Mouse (Mus musculus) testis, adult 2 months (tissue): Measurements from ENCODE around the gene Smarcc2. TPM values are rescaled to one million over a fixed set of nuclear protein-coding genes. Genes with fewer than 3 reads are reported as not detected.

Experiments
- H3K27ac ChIP-seq: fragments of 200-500 bp; 2 replicates; pipeline ENCODE4 v1.5.1; 2012; ENCODE audit warnings: low read depth, low read length; ENCODE audit not compliant: control insufficient read depth, insufficient read depth
- H3K27me3 ChIP-seq: fragments of 200-500 bp; 2 replicates; pipeline ENCODE4 v1.6.1; 2012; ENCODE audit warnings: mild to moderate bottlenecking, low read length, moderate library complexity; ENCODE audit not compliant: control insufficient read depth, insufficient read depth
- H3K36me3 ChIP-seq: fragments of 200-500 bp; 2 replicates; pipeline ENCODE4 v1.6.1; 2012; ENCODE audit warnings: mild to moderate bottlenecking, low read length; ENCODE audit not compliant: control insufficient read depth, insufficient read depth
- H3K4me1 ChIP-seq: fragments of 200-500 bp; 2 replicates; pipeline ENCODE4 v1.6.1; 2012; ENCODE audit warnings: low read length; ENCODE audit not compliant: control insufficient read depth, insufficient read depth
- H3K4me3 ChIP-seq: fragments of 200-500 bp; 2 replicates; pipeline ENCODE4 v1.5.1; 2012; ENCODE audit warnings: low read depth, mild to moderate bottlenecking, low read length, moderate library complexity, mixed read lengths; ENCODE audit not compliant: control insufficient read depth
- CTCF ChIP-seq: fragments of 200-500 bp; IDR thresholded peaks from 2 replicates; pipeline ENCODE4 v1.5.1; 2012; ENCODE audit warnings: low read depth, mild to moderate bottlenecking, inconsistent platforms, low read length, moderate library complexity; ENCODE audit not compliant: control insufficient read depth, insufficient read depth, insufficient replicate concordance
- POLR2A ChIP-seq: fragments of 200-500 bp; IDR thresholded peaks from 2 replicates; pipeline ENCODE4 v1.6.1; 2012; ENCODE audit warnings: low read depth, mild to moderate bottlenecking, inconsistent platforms, low read length, moderate library complexity; ENCODE audit not compliant: control insufficient read depth
- polyA plus RNA-seq: library from polyadenylated mRNA; depleted of rRNA; stranded (reverse); fragments of >200 nt; gene quantifications from 2 replicates; pipeline ENCODE4 v1.2.3, GENCODE M21; 2012

Smarcc2 gene
- polyA plus RNA-seq, 1 experiment = 138 TPM

GRCm38 (mm10) chr10:128444354-128444753, 14.7 kb upstream of the Smarcc2 start:
- H3K4me3 ChIP-seq = no peak overlapping the region
- no peak overlapping the region for H3K27ac ChIP-seq
- no peaks in the 10 kb centered on the region for H3K36me3 ChIP-seq
- no peaks in the 10 kb centered on the region for H3K4me1 ChIP-seq
- H3K27me3 ChIP-seq = no peaks in the 10 kb centered on the region
- TF ChIP-seq CTCF (no peak), POLR2A (no peak)

DNA sequence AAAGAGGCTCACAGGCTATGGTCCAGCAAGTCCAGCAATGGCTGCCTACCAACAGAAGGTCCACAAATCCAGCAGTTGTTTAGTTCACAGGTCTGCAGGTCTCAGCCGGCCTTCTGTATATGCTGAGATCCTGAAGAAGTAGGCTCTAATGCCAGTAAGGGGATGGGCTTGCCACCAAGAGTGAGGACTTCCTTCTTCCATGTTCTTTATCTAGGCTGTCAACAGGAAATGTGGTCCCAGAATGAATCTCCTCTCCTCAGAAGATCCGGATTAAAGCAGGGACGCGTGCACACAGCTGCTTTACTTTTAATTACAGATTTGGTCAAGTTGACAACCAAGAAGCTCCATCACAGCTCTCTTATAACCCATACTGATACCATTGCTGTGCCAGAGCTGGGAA, 13.6 kb upstream of the Smarcc2 start:
- no peaks in the 10 kb centered on the region for H3K36me3 ChIP-seq
- no peak overlapping the region for H3K4me3 ChIP-seq
- TF ChIP-seq CTCF = no peak
- TF ChIP-seq POLR2A = no peak

DNA sequence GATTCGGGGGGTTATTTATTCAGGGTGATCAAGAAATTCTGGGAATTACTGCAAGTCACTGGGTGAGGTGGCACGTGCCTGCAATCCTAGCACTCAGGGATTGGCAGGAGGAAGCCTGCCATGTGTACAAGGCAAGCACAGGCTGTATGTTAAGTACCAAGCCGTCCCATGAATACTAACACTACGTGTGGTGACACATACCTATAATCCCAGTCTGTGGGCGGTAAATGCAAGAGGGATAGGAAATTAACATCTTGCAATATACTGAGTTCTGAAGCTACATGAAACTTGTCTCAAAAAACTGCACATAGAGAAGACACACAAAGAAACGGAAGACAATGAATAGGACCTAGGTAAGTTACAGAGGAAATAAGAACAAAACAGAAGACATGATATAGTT, 8.0 kb upstream of the Smarcc2 start:
- no peaks in the 10 kb centered on the region for H3K27me3 ChIP-seq
- TF ChIP-seq POLR2A (no peak), CTCF (no peak)
- H3K36me3 ChIP-seq = no peaks in the 10 kb centered on the region
- H3K27ac ChIP-seq = no peak overlapping the region
- H3K4me1 ChIP-seq = no peaks in the 10 kb centered on the region; the same call in 1 of the 2 replicates
- no peak overlapping the region for H3K4me3 ChIP-seq

More for the DNA sequence above, 13.6 kb upstream of the Smarcc2 start:
- Histone ChIP-seq H3K27me3 (no peaks in the 10 kb centered on the region), H3K4me1 (no peaks in the 10 kb centered on the region), H3K27ac (no peak overlapping the region)

- no peak overlapping the region for H3K4me3 ChIP-seq
- TF ChIP-seq CTCF = no peak
- no peak for TF ChIP-seq POLR2A
- H3K36me3 ChIP-seq = no peaks in the 10 kb centered on the region
- peaks cover 3% of the 10 kb centered on the region for H3K4me1 ChIP-seq
- no peak overlapping the region for H3K27ac ChIP-seq
- no peaks in the 10 kb centered on the region for H3K27me3 ChIP-seq
These were observed 4.6 kb upstream of the Smarcc2 start for GRCm38 (mm10) chr10:128454471-128454870.

DNA sequence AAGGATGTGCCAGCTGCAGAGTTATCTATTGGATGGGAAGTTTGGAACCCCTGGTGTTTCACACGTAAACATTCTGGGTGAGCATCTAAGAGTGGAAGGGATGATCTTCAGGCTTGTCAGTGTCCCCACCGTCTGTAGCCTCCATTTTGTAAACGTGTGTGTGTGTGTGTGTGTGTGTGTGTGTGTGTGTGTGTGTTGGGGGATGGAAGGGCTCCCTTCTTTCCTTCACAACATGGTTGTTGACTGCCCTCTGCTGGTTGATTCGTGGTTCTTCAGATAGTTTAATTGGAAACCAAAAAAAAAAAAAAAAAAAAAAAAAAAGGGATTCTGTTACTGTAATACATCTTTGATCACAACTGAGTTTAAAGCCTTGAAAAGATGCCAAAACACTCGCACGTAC, 3.8 kb upstream of the Smarcc2 start:
- Histone ChIP-seq H3K4me1 (peaks cover 7% of the 10 kb centered on the region), H3K36me3 (no peaks in the 10 kb centered on the region), H3K27ac (no peak overlapping the region), H3K4me3 (peak overlapping the region; percentile 30), H3K27me3 (no peaks in the 10 kb centered on the region)
- TF ChIP-seq POLR2A (no peak), CTCF (0 out of 2 replicates have a peak, but pooled peaks have one; percentile 21)

DNA sequence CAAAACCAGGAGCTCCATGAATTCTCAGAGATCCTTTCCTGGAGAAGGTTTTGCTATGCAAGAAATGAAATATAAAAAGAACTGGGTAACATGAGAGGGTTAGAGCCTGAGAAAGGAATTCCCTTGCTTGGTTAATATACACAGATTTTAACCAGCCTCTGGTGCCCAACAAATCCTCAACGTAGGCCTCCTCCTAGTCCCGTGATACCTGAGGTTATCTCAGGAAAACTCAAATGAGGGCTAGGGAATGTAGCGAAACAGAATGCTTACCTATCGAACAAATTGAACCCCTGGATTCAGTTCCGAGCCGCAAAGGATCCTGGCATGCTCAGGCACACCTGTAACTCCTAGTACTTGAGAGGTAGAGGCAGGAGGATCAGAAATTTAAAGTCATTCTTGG, 1.4 kb upstream of the Smarcc2 start:
- H3K4me3 ChIP-seq = no peak overlapping the region
- no peaks in the 10 kb centered on the region for H3K27me3 ChIP-seq
- H3K27ac ChIP-seq = no peak overlapping the region
- no peak for TF ChIP-seq CTCF
- no peak for TF ChIP-seq POLR2A
- peaks cover 2% of the 10 kb centered on the region; the same call in 1 of the 2 replicates for H3K36me3 ChIP-seq
- peaks cover 7% of the 10 kb centered on the region for H3K4me1 ChIP-seq

DNA sequence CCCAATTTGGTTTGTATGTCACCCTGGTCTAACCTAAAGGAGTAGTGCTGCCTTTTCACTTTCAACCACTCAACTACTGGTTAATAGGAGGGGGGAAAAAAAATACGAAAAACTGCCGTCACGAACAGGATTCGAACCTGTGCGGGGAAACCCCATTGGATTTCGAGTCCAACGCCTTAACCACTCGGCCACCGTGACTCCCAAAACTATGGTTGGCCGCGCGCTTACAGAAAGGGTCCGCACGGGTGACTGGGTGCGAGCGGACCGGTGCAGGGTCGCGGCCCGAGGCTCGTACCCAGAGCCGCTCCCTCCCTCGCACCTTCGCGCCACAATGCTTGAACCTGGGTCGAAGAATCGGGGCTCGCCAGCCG, 715 bp upstream of the Smarcc2 start:
- Histone ChIP-seq H3K27me3 (no peaks in the 10 kb centered on the region), H3K4me1 (peaks cover 7% of the 10 kb centered on the region), H3K4me3 (peak overlapping the region; percentile 97), H3K36me3 (peaks cover 2% of the 10 kb centered on the region), H3K27ac (peak overlapping the region; percentile 90)
- TF ChIP-seq POLR2A = no peak
- TF ChIP-seq CTCF = no peak

DNA sequence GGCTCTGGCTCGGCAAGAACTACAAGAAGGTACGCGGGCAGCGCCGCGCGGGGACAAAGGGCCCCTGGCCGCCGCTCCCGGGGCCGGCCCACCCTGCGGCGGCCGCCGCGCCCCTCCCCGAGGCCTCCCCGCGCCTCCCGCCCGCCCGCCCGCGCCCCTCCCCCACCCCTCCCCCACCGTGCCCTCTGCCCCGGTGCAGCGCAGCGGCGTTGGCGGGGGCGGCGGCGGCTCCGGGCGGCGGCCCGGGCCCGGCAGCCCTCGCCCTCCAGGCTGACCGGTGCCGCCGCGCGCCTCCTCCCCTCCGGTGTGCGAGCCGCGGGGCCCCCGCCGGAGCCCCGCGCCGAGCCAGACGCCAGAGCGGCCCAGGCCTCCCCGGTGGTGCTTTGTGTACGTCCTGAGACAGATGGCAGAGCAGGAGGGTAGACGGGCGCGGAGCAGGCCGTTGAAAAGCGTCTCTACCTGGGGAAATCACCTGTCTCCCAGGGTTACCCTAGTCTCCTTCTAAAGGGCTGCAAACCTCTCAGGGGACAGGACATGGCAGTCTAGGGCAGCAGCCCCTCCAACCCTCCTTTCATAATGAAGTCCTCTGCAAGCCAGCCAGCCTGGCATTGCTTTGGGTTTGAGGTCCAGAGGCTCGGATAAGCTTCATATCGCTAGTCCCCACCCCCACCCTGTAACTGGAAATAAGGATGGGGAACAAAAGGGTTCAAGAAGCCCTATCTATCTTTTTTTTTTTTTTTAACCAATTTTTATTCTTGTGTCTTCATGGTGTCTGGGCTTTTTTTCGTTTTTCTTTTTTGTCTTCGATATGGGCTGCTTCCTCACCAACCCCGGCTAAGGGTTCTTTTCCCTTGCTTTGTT, 591 bp downstream of the Smarcc2 start:
- peak overlapping the region; percentile 97 for H3K4me3 ChIP-seq
- H3K36me3 ChIP-seq = peaks cover 2% of the 10 kb centered on the region
- H3K27ac ChIP-seq = peak overlapping the region; percentile 89
- no peak for TF ChIP-seq POLR2A
- TF ChIP-seq CTCF = no peak
- peaks cover 7% of the 10 kb centered on the region for H3K4me1 ChIP-seq
- H3K27me3 ChIP-seq = no peaks in the 10 kb centered on the region
